Mouse (Mus musculus) MEL (cell line): ENCODE results near the gene Cadps2. TPM values are rescaled to one million over a fixed set of nuclear protein-coding genes. Genes with fewer than 3 reads are reported as not detected.

Source experiments
- DNase-seq: peaks from one replicate; pipeline ENCODE4 v3.0.0; 2011; ENCODE audit warnings: low read depth, low spot score
- H3K27ac ChIP-seq: 2 replicates; pipeline ENCODE4 v1.5.1; 2012; ENCODE audit warnings: low read depth, mild to moderate bottlenecking, control low read depth, low read length, moderate library complexity; ENCODE audit not compliant: control insufficient read depth
- H3K27me3 ChIP-seq, 2 experiments: fragments of 150-350 bp in 1 of 2; sonication (generic) in 1 of 2; 2 replicates each; pipeline ENCODE4 v1.6.1; 2012; ENCODE audit warnings: low read length in 2 of 2, mild to moderate bottlenecking in 2 of 2, improper control_type of control experiment in 1 of 2, moderate library complexity in 1 of 2; ENCODE audit not compliant: insufficient read depth in 2 of 2, control insufficient read depth in 1 of 2
- H3K36me3 ChIP-seq, 2 experiments: 2 replicates each; pipeline ENCODE4 v1.6.1; 2012 to 2014; ENCODE audit warnings: low read length in 2 of 2, improper control_type of control experiment in 1 of 2, inconsistent platforms in 1 of 2, mild to moderate bottlenecking in 1 of 2; ENCODE audit not compliant: insufficient read depth in 2 of 2, control insufficient read depth in 1 of 2
- H3K4me1 ChIP-seq, 2 experiments: fragments of 150-350 bp in 1 of 2; sonication (generic) in 1 of 2; 2 replicates each; pipeline ENCODE4 v1.6.1; 2012; ENCODE audit warnings: low read length in 2 of 2, improper control_type of control experiment in 1 of 2, mild to moderate bottlenecking in 1 of 2; ENCODE audit not compliant: insufficient read depth in 2 of 2, control insufficient read depth in 1 of 2
- H3K4me3 ChIP-seq, 2 experiments: fragments of 150-350 bp in 1 of 2; sonication (generic) in 1 of 2; 2 replicates each; pipeline ENCODE4 v1.5.1; 2012; ENCODE audit warnings: low read depth in 2 of 2, low read length in 2 of 2, mild to moderate bottlenecking in 2 of 2, moderate library complexity in 2 of 2, control low read depth in 1 of 2, improper control_type of control experiment in 1 of 2; ENCODE audit not compliant: control insufficient read depth in 1 of 2, insufficient read depth in 1 of 2
- H3K79me2 ChIP-seq: 2 replicates; pipeline ENCODE4 v1.6.1; 2012; ENCODE audit warnings: mild to moderate bottlenecking, low read length, moderate library complexity; ENCODE audit not compliant: control insufficient read depth, poor library complexity, insufficient read depth
- H3K9ac ChIP-seq: 2 replicates; pipeline ENCODE4 v1.6.1; 2012; ENCODE audit warnings: low read depth, mild to moderate bottlenecking, control low read depth, low read length, moderate library complexity; ENCODE audit not compliant: control insufficient read depth, poor library complexity, severe bottlenecking
- H3K9me3 ChIP-seq: fragments of 150-350 bp; sonication (generic); replicated peaks from 2 replicates; pipeline ENCODE4 v1.6.1; 2012; ENCODE audit warnings: mild to moderate bottlenecking, low read length, improper control_type of control experiment, moderate library complexity; ENCODE audit not compliant: insufficient read depth
- BHLHE40 ChIP-seq: IDR thresholded peaks from 2 replicates; pipeline ENCODE4 v1.6.1; 2012; ENCODE audit warnings: low read depth, mild to moderate bottlenecking, inconsistent platforms, low read length, improper control_type of control experiment, borderline replicate concordance
- CHD1 ChIP-seq: IDR thresholded peaks from 2 replicates; pipeline ENCODE4 v1.6.1; 2012; ENCODE audit warnings: low read depth, mild to moderate bottlenecking, inconsistent platforms, low read length, improper control_type of control experiment
- CHD2 ChIP-seq: IDR thresholded peaks from 2 replicates; pipeline ENCODE4 v1.6.1; 2011; ENCODE audit warnings: low read length, improper control_type of control experiment
- CTCF ChIP-seq, 3 experiments: IDR thresholded peaks in 2 of 3; conservative IDR thresholded peaks in 1 of 3; 2 replicates each; pipeline ENCODE4 v1.5.1; 2011 to 2012; ENCODE audit warnings: low read length in 3 of 3, low read depth in 2 of 3, mild to moderate bottlenecking in 2 of 3, improper control_type of control experiment in 1 of 3, inconsistent platforms in 1 of 3, mixed read lengths in 1 of 3, moderate library complexity in 1 of 3; ENCODE audit not compliant: control insufficient read depth in 1 of 3, insufficient read depth in 1 of 3, poor library complexity in 1 of 3, severe bottlenecking in 1 of 3
- EP300 ChIP-seq, 2 experiments: IDR thresholded peaks; 2 replicates each; pipeline ENCODE4 v1.6.1; 2011; ENCODE audit warnings: improper control_type of control experiment in 2 of 2, low read length in 2 of 2, low read depth in 1 of 2, mild to moderate bottlenecking in 1 of 2
- ETS1 ChIP-seq: IDR thresholded peaks from 2 replicates; pipeline ENCODE4 v1.6.1; 2012; ENCODE audit warnings: low read depth, mild to moderate bottlenecking, inconsistent platforms, low read length, improper control_type of control experiment, moderate library complexity
- GATA1 ChIP-seq: IDR thresholded peaks from 2 replicates; pipeline ENCODE4 v1.6.1; 2011; ENCODE audit warnings: low read depth, low read length, improper control_type of control experiment
- JUND ChIP-seq: IDR thresholded peaks from 2 replicates; pipeline ENCODE4 v1.6.1; 2011; ENCODE audit warnings: low read depth, mild to moderate bottlenecking, improper control_type of control experiment, low read length
- KAT2A ChIP-seq: conservative IDR thresholded peaks from 2 replicates; pipeline ENCODE4 v1.6.1; 2012; ENCODE audit warnings: low read depth, low read length, improper control_type of control experiment, inconsistent platforms
- MAFK ChIP-seq: IDR thresholded peaks from 2 replicates; pipeline ENCODE4 v1.6.1; 2011; ENCODE audit warnings: low read depth, mild to moderate bottlenecking, low read length, improper control_type of control experiment, borderline replicate concordance
- MAX ChIP-seq: IDR thresholded peaks from 2 replicates; pipeline ENCODE4 v1.6.1; 2011; ENCODE audit warnings: low read length, improper control_type of control experiment
- MAZ ChIP-seq: IDR thresholded peaks from 2 replicates; pipeline ENCODE4 v1.6.1; 2012; ENCODE audit warnings: low read depth, mild to moderate bottlenecking, inconsistent platforms, low read length, improper control_type of control experiment
- MXI1 ChIP-seq: IDR thresholded peaks from 2 replicates; pipeline ENCODE4 v1.6.1; 2011; ENCODE audit warnings: mild to moderate bottlenecking, low read depth, low read length, improper control_type of control experiment
- MYB ChIP-seq: IDR thresholded peaks from 2 replicates; pipeline ENCODE4 v1.6.1; 2011; ENCODE audit warnings: mild to moderate bottlenecking, low read depth, low read length, improper control_type of control experiment
- NELFE ChIP-seq: IDR thresholded peaks from 2 replicates; pipeline ENCODE4 v1.6.1; 2011; ENCODE audit warnings: low read depth, low read length, improper control_type of control experiment
- SIN3A ChIP-seq: IDR thresholded peaks from 2 replicates; pipeline ENCODE4 v1.6.1; 2012; ENCODE audit warnings: low read length, improper control_type of control experiment, inconsistent platforms
- SMC3 ChIP-seq: IDR thresholded peaks from 2 replicates; pipeline ENCODE4 v1.6.1; 2011; ENCODE audit warnings: low read depth, low read length, improper control_type of control experiment
- TAL1 ChIP-seq: IDR thresholded peaks from 2 replicates; pipeline ENCODE4 v1.6.1; 2012; ENCODE audit warnings: mild to moderate bottlenecking, inconsistent platforms, low read length, moderate library complexity, mixed read lengths
- TCF12 ChIP-seq: IDR thresholded peaks from 2 replicates; pipeline ENCODE4 v1.6.1; 2014; ENCODE audit warnings: low read depth, mild to moderate bottlenecking, inconsistent platforms, low read length, improper control_type of control experiment, moderate library complexity
- USF1 ChIP-seq: IDR thresholded peaks from 2 replicates; pipeline ENCODE4 v1.6.1; 2014; ENCODE audit warnings: low read depth, mild to moderate bottlenecking, inconsistent platforms, low read length, improper control_type of control experiment, moderate library complexity
- USF2 ChIP-seq, 2 experiments: IDR thresholded peaks; 2 replicates each; pipeline ENCODE4 v1.6.1; 2011 to 2012; ENCODE audit warnings: improper control_type of control experiment in 2 of 2, low read length in 2 of 2, borderline replicate concordance in 1 of 2, inconsistent platforms in 1 of 2, low read depth in 1 of 2, mild to moderate bottlenecking in 1 of 2; ENCODE audit not compliant: insufficient read depth in 1 of 2
- ZKSCAN1 ChIP-seq: IDR thresholded peaks from 2 replicates; pipeline ENCODE4 v1.6.1; 2012; ENCODE audit warnings: low read depth, mild to moderate bottlenecking, inconsistent platforms, low read length, improper control_type of control experiment, moderate library complexity
- ZMIZ1 ChIP-seq: IDR thresholded peaks from 2 replicates; pipeline ENCODE4 v1.6.1; 2012; ENCODE audit warnings: low read depth, mild to moderate bottlenecking, inconsistent platforms, low read length, improper control_type of control experiment, moderate library complexity
- polyA plus RNA-seq, 2 experiments: library from polyadenylated mRNA; stranded (reverse) in 1 of 2; unstranded in 1 of 2; fragments of >175 nt in 1 of 2; fragments of >200 nt in 1 of 2; gene quantifications; 2 replicates each; pipeline versions ENCODE4 v1.2.1 to v1.2.4; 2012; ENCODE audit warnings: low replicate concordance in 2 of 2, low read depth in 1 of 2; ENCODE audit not compliant: insufficient read length in 2 of 2, insufficient read depth in 1 of 2, missing spikeins in 1 of 2
- total RNA-seq: library from RNA; depleted of rRNA; stranded (reverse); fragments of 300-350 nt; gene quantifications from 2 replicates; pipeline ENCODE4 v1.2.3, GENCODE M21; 2012

Gene Cadps2
- total and polyA plus RNA-seq, 3 experiments: not detected

DNA sequence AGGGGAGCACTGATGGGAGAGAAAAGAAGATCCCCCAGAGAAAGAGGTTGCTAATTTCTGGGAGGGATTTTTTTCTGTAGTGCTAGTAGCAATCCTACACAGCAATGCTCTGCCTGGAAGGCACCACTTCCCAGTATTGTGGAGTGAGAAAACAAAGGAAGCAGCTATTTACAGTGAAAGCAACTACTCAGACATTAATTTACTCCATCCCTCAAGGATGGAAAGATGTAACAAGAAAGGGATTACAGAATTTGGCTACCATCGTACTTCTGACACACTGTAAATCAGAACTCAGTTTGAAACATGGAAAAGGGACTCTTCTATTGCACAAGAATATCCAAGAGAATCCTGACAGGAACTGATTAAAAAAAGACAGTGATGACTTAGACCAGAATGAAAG is 29.1 kb downstream of the Cadps2 start:
- Histone ChIP-seq H3K36me3 (no peaks in the 10 kb centered on the region), H3K27ac (no peak overlapping the region), H3K79me2 (no peaks in the 10 kb centered on the region), H3K4me3 (no peak overlapping the region), H3K27me3 (no peaks in the 10 kb centered on the region), H3K4me1 (no peaks in the 10 kb centered on the region), H3K9ac (no peak overlapping the region), H3K9me3 (no peaks in the 10 kb centered on the region)
- DNase-seq: no peak
- no peak for TF ChIP-seq TCF12
- TF ChIP-seq EP300 (IDR thresholded peaks at IDR 0.05; ENCODE audit: low read depth in 1 of 2, low read length in 2 of 2): no peak
- no peak for TF ChIP-seq USF1
- TF ChIP-seq MYB: no peak
- no peak for TF ChIP-seq ZMIZ1
- TF ChIP-seq TAL1: no peak
- no peak for TF ChIP-seq MAFK
- no peak for TF ChIP-seq MXI1
- no peak for TF ChIP-seq SMC3

DNA sequence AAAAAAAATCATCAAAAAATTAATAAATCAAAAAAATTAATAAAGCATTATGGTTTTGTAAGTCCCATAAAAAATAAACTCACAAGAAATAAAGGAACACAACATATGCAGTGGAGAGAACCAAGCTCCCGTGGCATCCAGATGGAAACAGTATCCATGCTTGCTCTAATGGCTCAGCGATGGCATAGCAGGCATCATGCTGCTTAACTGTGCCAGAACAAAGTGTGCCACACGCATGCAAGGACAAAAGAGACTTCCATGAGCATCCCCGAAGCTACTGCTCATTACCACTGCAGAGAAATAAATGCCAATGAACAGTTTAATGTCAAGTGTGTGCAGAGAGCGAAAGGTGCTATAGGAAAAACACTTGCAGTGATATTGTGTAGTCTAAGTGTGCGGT is 29.9 kb downstream of the Cadps2 start:
- DNase-seq: no peak
- Histone ChIP-seq H3K27ac (no peak overlapping the region), H3K27me3 (no peaks in the 10 kb centered on the region), H3K9ac (no peak overlapping the region), H3K79me2 (no peaks in the 10 kb centered on the region), H3K36me3 (no peaks in the 10 kb centered on the region), H3K9me3 (no peaks in the 10 kb centered on the region), H3K4me3 (no peak overlapping the region), H3K4me1 (no peaks in the 10 kb centered on the region)
- TF ChIP-seq CHD2: no peak
- no peak for TF ChIP-seq SMC3
- no peak for TF ChIP-seq CHD1
- no peak for TF ChIP-seq MAFK
- no peak for TF ChIP-seq BHLHE40
- TF ChIP-seq GATA1: no peak
- TF ChIP-seq ZKSCAN1: no peak
- TF ChIP-seq ZMIZ1: no peak
- TF ChIP-seq ETS1: no peak
- no peak for TF ChIP-seq JUND
- TF ChIP-seq KAT2A: no peak
- no peak for TF ChIP-seq USF2 (IDR thresholded peaks at IDR 0.05; ENCODE audit: borderline replicate concordance in 1 of 2, insufficient read depth in 1 of 2, low read depth in 1 of 2, low read length in 2 of 2)
- TF ChIP-seq MAZ: no peak
- TF ChIP-seq CTCF (IDR thresholded peaks at IDR 0.05 in 2 of 3, conservative IDR thresholded peaks at IDR 0.05 in 1 of 3; ENCODE audit: control insufficient read depth in 1 of 3, insufficient read depth in 1 of 3, low read depth in 2 of 3, low read length in 3 of 3, poor library complexity in 1 of 3, severe bottlenecking in 1 of 3): no peak
- no peak for TF ChIP-seq MAX
- no peak for TF ChIP-seq SIN3A
- no peak for TF ChIP-seq NELFE
